Mouse (Mus musculus) spleen, postnatal 36 days (tissue): ENCODE data around the gene Cd69.

Experiments used
- DNase-seq, 2 experiments: peaks; one replicate each; pipeline ENCODE4 v3.0.0; 2022; ENCODE audit warnings: low spot score in 2 of 2, mixed read lengths in 1 of 2

The Cd69 gene

DNA sequence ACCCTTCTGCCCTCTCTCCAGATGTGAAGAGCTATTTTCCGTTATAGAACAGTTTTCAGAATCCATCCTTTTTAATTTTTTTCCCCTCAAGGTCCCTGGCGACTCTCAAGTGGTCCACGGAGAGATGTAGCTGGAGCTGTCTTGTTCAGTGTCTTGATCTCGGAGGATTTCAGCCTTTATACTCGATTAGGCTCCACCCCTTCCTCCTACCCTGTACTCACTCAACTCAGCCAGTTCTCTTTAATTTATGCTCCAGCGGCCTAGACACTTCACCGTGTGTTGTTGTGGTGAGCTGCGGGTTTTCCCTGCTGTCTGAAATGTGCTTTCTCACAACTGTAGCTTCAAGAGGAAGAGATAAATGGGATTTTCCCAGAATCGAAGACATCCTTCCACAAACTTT is at the start of gene Cd69:
Gene Cd69 (minus strand): TSS at position 217 of the 400 bp plus-strand sequence.
- peak; percentile 87 to 88 for DNase-seq

DNA sequence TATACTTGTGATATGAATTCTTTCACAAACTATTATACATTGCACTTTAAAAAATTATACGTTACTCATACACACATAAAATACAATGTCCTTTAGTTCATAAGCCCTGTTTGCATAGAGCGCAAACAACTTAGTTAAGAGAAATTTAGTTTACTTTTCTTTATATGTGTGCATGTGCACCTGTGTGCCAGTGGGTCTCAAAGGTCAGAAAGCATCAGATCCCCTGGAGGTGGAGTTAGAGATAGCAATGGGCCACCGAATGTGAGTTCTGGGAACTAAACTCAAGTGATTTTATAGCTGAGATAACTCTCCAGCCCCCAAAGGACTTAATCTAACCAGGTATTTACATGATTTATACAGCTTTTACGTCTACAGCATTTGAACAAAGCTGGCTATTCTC is 44.1 kb upstream of the Cd69 start:
- no peak for DNase-seq

DNA sequence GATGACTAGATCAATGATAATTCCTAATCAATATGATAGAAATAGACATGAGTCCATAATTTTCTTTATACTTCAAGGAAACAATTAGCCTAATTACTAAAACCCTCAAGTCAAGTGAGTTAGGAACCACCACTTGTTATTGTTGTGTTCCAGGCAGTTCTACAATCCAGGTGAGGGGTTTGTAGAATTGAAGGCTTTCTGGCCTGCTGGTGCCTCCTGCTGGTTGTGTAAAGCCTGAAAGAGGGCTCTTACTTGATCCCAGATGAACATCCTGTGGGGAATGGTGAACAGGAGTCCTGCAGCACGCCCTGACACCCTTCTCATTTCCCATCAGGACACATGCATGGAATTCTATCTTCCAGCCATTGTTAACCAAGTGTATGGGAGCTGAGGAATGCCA is 43.2 kb upstream of the Cd69 start:
- peak; percentile 11 for DNase-seq

DNA sequence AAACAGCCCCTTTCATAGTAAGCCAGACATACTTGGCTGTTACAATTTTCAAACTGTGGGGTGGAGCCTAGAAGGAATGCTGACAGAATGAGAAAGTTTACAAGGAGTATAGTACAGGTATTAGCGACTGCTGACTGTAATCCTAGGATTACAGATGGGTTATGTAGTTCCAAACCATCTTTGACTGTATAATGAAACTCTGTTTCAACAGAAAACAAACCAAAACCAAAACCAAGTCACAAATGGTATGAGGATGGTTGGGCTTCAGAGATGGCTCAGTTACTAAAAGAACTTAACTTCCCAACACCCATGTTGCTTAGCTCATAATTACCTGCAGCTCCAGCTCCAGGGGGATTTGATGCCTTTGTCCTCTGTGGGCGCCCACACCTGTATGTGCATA is 41.2 kb upstream of the Cd69 start:
- no peak for DNase-seq

DNA sequence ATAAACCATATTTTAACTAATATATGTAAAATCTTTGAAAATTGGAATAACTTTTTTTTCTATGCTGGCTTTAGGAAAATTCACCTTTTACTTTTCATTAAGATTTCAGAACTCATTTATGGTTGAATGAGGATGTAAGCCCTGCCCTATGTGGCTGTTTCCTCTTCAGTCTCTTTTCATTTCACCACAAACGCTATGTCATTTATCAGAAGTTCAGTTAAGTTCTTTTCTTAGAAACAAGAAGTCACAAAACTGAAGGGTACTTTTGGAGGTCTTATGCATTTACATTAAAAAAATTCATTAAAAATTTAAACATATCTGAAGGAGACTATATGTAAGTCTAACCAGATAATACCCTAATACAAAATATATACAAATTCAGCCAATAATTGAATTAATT is 40.5 kb upstream of the Cd69 start:
- DNase-seq: peak in 1 of 2 experiments; percentile 22

DNA sequence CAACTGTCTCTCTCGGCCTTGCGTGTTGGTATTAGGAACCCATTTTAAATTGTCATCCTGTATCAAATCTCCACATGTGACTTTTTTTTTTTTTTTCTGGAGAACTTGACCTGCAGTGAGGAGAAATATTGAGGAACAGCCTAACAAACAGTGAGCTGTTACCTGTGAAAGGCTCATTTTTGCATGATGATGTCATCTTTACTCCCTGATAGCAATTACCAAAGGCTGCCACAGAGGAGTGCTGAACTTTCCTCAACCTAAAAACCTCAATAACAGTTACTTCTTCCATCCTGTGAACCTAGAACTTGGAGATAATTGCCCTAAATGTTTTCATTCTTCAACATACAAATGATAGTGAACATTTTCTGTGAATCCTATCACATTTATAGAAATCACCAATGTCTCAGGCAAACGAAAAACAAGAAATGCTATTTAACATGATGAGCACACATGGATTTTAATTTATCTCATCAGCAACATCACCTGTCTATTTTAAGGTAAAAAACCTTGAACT is 39.5 kb upstream of the Cd69 start:
- DNase-seq: no peak

DNA sequence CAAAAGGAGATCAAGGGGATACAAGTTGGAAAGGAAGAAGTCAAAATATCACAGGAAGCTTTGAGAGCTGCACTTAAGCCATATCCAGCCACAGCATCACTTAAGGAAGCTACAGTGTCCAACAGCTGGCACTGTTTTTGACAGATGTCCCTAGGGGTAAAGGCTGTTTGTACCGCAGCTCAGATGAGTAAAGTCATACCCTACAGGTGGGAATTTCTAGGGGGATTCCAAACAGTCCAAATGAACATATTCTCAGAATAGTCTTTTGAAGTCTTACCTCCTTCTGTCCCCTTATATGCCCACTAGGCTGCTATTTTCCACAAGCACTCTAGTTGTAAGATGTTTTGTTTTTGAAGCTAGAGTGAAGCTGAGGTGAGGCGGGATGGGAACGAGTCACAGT is 37.3 kb upstream of the Cd69 start:
- no peak for DNase-seq

DNA sequence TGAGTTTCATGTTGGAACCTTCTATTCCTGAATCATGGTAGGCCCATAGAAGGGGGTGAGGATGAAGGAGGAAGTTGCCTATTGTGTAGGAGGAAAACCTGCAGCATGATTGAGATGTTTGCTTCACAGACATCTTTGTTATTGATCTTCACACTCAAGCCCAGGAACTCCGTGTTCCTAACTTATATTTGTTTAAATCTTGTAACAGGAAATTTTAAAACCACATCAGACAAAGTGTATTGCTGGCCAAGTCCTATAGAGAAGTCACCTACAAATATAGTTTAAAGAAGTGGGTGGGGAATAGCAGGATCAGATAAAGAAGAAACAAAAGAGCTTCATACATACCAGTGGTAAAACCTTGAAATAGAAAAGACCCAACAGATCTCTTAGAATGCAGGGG is 28.9 kb upstream of the Cd69 start:
- no peak for DNase-seq

DNA sequence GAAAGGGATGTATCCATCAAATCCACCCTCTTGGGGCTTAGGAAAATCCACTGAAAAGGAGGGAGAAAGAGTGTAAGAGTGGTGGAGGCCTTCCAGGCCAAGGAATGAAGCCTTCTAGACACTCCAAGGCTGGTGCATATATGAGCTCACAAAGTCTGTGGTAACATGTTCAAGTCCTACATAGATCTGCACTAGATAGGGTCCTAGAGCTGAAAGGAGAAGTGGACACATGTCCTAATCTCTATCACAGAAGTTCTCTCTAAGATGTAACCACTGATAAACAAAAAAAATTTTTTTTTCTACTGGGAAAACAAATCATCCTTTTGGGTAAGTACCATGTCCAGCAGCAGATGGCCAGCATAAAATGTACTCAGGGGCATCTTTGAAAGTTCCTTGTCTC is 13.5 kb upstream of the Cd69 start:
- DNase-seq: no peak

DNA sequence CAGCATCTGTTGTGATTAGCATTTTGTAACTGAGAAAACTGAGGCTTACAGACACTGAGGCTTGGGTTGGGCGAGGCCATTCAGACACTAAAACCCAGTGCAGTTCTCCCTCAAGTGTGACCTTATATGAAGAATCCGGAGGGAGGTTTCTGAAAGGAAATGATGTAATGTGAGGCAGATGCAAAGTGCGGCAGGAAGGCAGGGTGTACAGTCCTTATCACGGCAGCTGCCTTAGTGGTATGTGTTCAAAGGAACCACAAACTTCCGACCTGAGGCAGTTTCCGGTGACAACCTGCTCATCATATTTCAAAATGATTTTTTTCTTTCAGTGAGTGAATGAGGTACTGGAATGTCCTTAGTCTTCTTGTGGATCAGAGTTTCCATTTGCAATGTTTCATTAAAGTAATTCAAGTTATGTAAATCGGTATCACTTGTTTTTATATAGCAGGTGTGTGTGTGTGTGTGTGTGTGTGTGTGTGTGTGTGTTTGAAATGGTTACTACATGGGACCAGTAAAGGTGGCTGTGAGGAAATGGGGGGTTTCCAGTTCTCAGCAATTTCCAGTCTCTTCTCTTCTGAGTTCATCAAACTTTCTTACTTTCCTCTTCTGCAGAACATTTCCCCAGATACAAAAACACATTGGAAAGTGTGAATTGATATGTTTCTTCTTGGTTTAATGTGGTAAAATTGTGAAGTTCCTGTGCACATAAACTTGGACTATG is 9.3 kb upstream of the Cd69 start:
- DNase-seq: peak; percentile 86 to 90

DNA sequence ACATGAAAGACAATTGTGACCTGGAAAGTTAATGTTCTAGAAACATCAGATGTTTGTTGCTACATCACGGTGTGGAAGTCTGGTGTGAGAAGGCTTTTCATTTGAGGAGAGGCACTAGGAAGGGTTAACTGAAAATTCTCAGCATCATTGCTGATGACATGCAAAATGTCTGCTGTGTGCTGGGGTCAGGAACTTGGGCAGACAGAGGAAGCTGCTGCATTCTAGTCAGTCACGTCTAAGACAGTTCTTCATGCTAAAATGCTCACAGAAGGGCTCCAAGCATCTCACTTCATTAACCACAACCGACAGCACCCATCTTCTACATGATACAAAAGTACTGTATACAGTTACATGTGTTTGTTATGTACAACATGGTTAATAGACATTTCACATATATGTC is 8.0 kb upstream of the Cd69 start:
- peak; percentile 36 to 39 for DNase-seq

DNA sequence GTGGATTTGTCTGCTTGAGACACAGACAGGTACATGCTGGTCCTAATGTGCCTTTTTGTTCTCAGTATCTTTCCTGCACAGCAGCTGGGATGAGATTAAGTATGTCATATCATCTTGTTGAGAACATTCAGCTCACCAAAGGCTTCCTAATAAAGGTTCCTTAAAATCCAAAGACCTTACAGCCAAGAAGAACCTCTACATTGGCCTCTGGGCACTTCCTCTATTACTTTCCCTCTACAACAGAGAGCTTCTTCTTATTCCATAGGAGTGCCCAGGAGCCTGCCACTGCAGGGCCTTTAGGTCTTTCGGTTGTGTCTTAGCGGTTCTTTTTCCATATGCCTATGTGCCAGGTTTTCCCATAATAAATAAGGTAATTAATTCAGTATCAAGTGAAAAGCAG is 1.2 kb upstream of the Cd69 start:
- DNase-seq: no peak

DNA sequence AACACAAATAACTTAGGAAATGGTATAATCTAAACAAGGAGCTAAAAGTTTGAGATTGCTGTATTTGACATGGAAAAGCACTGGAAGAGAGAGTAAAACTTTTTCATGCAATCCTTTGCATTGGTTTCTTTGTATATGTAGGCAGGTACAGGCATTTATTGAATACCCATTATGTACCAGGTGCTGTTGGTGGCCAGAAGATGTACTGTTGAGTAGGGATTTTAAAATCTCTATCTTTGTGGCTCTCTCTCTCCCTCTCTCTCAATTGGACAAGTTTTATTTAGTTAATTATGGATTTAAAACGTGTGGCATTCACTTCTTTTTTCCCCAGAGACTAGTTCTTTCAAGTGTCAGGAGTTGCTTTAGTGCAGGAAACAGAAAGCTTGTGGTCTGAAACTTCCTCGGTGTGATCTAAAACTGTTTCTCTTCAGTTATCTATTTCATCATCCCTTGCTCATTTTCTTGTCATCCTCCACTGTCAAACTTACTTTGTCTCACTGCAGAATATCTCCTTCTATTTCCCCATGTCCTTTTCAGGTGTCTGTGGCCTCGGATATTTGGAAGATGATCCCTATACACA is 478 bp upstream of the Cd69 start:
- DNase-seq: no peak

DNA sequence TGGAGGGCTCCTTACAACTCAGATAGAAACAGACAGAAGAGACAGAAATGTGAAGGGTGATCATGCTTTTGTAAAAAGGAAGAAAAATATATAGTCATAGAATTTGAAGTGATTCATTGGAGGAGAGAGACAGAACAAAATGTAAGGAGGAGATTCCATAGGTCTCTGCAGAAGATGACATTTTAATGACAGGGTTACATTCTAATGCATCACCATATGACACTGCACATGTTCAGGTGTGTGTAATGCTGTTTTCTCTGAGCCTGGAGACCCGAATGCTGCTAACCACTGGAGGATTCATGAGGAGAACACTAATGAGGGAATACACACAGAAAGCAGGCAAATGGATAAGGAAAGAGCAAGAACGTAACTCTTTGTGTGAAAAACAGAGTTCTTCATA is 760 bp downstream of the Cd69 start:
- DNase-seq: no peak

DNA sequence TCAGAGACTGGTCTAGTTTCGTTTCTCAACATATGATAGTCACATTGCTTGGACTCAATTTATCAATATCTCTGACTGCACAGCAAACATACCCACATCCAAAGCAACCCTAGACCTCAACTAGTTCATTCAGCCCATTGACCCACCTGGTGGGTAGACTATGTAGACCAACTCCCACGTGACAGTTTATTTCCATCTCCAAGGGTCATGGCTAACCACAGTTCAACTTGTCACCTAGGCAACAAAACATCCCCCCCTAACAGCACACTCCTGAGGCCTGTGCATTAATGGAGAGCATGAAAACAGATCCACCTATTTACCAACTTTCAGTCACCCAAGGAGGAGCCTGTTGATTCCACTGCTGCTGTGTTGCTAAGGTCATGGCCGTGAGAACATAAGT is 1.6 kb downstream of the Cd69 start:
- DNase-seq: peak; percentile 57 to 63

DNA sequence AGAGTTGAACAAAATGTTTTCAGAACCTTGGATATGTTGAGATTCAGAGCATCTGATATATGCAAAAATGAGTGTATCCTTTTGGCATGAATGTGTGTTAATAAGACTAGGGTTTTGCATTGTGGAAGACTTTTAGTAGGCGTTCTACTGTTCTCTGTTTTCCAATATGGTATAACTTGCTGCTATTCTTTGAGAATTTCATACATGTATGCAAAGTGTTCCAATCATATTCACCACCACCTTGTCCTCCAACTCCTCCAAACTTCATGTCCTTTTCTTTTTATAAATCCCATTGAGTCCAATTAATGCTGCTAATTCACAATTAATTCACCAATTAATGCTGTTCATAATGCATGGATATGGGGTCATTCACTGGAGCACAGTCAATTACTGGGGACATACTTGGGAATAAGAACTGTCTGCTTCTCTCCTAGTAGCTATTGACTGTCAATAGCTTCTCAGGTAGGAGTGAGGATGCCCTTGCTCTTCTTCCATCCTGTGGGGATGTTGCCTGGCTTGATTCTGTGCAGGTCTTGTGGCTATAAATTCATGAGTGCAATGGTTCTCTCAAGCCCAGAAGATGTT is 8.7 kb downstream of the Cd69 start:
- DNase-seq: no peak

DNA sequence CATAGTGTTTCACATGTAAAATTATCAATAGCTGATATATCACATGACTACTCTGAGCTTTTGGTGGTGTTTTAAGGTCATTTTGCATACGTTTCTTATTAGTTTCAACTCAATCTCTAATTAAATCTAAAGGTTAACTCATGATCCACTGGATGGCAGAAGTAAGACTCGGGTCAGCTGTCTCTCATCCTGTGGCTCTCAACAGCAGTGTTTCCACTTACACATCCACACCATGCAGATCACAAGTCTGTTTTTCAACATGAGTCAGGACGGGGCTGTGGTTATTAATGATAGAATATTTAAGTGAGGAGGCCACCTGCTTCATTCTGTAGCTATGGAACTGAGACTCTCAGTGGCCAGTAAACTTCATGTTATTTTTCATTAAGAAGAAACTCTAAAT is 9.4 kb downstream of the Cd69 start:
- DNase-seq: no peak

DNA sequence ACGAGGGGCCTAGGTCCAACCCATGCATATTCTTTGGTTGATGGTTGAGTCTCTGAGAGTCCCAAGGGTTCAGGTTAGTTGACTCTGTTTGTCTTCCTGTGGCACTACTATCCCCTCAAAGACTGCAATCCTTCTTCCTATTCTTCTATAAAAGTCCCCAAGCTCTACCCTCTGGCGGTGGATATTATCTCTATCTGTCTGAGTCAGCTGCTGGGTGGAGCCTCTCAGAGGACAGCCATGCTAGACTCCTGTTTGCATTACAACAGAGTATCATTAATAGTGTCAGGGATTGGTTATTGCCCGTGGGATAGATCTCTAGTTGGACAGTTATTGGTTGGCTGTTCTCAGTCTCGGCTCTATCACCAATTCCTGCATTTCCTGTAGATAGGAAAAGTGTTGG is 14.3 kb downstream of the Cd69 start:
- no peak for DNase-seq

DNA sequence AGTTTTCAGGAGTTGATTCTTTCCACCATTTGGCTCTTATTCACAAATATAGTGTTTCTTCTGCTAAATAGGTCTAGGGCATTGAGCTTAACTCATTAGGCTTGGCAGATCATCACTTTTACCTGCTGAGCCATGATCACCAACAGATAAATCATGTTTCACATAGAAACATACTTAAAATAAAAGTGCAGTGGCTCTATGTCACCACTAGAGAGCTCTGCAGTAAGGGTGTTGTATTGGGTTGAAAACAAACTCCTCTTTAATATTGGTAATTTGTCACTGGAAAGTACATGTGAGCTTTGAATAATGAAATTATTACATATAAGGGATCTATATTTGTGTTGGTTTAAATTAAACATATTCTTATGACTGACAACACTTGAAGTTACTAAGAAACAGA is 15.2 kb downstream of the Cd69 start:
- DNase-seq: no peak

DNA sequence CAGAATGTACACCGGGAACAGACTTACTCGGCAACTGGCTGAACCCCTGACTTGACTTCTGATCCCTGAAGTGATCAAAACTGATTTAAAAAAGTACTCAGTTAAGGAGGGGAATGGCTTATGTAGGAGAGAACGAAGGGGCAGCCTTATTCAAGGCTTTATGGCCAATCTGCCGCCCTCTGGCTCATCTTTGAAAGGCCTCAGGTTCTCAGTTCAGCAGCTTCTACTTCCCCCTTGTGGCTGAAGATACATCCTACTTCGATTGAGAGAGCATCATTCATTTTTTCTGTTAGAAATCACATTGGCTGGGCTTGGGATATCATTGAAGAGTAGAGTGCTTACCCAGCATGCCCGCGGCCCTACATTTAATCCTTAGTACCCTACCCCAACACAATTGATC is 19.2 kb downstream of the Cd69 start:
- DNase-seq: peak; percentile 49 to 58

DNA sequence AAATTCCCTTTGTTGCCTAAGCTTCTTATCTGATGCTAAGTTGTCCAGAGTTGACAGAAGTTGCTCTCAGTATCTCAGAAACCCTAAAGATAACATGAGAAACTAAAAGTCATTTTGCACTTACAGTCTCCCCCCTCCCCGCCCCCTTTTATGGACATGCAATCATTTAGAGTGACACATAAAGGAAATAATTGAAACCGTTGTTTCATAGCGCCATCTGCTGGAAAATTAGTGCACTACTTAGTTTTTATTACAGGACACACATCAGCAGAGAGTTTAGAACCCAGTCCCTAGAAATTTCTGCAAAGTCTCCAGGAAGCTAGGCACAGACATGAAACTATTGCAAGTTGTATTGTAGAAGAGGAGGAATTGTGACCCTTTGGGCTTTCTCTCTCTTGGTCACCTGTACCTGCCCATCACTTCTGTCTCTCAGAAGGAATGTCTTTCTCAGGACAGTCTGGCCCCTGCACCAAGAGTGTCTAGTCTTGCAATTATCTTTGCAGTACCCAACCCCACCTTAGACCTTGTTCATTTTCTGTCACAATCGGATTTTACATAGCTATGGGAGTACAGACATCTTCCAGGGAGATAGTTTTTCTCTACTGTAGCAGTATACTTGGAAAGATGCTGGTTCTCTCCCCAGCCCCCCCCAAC is 20.2 kb downstream of the Cd69 start:
- DNase-seq: peak; percentile 29 to 56

DNA sequence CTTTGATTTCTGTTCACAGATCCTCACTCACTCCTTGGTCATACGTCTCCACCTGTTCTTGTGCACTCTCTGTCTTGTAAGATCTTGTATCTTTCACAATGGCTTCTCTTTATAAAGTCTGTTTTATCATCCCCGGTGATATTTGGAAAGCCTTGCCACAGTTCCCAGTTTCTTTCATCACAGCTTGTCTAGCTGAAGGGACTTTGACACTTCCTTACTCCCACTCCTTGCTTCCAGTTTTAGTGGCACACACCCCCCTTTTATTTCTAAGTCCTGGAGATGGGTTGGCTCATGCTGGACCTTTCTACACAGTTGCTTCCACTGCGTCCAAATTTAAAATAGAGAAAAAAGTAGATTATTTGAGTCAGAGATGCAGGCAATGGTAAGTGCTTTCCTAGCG is 20.9 kb downstream of the Cd69 start:
- no peak for DNase-seq

DNA sequence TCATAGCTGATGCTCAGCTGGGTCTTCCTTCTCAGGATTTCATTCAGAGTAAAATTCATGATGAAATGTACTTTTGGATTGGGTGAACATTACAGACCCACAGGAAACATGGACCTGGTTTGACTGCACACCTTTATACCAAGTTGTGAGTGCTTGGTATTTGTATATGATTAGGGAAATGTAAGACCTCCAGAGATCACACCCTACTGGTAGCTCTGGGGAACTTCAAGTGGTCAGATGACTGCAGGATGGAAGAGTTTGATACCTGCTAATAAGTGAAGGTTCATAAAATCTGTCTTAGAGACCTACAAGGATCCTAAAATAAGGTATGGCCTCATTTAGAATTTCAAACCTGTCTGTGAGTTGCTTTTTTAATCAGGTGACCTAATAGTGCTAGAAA is 27.0 kb downstream of the Cd69 start:
- peak; percentile 39 to 44 for DNase-seq
